Mouse (Mus musculus): ENCODE data around the gene Gng8.

The Gng8 gene

GRCm38 (mm10) chr7:16928341-16928740, 36.8 kb downstream of the Gng8 start:
- no peak for DNase-seq

GRCm38 (mm10) chr7:16930850-16931249, 39.3 kb downstream of the Gng8 start:
- DNase-seq = no peak

DNA sequence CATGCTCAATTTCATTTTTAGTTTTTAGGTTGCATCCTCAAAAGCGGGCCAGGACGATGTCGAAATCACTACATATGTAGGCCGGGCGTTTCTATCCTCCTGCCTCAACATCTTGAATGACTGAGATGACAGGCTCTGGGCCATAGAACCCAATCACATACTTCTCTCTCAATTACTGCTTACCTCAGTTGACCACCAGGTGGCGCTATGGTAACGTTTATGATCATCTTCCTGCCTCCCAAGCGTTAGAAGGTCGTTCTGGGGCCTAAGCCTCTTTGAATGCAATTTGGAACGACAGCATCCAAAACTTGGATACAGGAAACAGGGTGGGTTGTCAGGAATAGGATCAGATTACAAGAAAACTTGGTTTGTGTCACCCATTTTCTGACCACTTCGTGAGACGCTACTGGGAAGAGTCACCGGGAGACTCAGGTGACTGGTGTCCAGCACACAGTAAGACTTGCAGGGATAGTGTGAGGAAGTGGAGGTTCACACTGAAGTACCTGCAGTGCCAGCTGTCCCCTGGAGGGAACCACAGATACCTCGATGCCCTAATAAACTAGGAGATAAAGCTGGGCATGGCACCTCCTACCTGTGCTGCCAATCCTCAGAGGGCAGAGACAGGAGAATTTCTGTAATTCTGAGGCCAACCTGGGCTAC, 40.5 kb downstream of the Gng8 start:
- peak; percentile 88 for DNase-seq

- no peak for DNase-seq
Measured at GRCm38 (mm10) chr7:16932704-16933577, 41.4 kb downstream of the Gng8 start.

- no peak for DNase-seq
Measured at GRCm38 (mm10) chr7:16937312-16937711, 45.7 kb downstream of the Gng8 start.

DNA sequence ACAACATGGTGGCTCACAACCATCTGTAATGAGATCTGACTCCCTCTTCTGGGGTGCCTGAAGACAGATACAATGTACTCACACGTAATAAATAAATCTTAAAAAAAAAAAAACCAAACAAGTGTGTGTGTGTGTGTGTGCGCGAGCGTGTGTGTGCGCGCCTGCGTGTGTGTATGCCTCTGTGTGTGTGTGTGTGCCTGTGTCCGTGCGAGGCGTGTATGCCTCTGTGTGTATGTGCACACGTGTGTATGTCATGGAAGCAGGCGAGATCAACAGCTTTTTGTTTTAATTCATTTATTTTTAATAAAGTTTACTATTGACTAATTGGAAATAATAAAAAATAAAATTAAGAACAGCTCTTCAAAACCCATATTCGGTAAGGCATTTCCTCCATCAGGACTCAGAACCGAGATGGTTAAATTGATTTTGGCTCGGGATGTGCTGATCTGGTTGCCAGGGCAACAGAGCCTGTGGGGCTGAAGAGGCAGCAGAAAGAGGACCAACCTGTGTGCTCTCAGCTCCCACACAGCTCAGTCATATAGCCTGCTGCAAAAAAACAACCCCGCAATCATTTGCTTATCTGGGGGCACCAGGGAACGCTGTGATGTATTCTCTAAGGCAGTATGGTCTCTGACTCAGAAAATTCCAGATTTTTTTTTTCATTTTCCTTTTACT, 46.7 kb downstream of the Gng8 start:
- DNase-seq = peak; percentile 91

DNA sequence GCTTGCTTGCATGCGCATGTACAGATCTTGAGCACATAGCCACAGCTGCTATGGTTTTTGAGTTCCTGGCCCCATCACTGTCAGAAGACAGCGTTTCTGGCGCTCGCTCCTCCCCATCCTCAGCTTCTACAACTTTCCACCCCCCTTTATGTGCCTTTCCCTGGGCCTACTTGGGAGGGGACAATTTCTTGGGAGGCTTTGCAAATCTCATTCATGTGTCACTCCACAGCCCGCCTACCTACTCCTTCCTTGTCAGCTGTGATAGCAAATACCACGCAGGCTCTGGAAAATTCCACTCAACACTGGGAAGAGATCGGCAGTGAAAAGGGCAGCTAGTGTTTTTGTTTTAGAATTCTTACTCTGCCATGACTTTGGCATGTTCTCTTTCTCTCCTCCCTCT, 48.7 kb downstream of the Gng8 start:
- DNase-seq = peak; percentile 83

DNA sequence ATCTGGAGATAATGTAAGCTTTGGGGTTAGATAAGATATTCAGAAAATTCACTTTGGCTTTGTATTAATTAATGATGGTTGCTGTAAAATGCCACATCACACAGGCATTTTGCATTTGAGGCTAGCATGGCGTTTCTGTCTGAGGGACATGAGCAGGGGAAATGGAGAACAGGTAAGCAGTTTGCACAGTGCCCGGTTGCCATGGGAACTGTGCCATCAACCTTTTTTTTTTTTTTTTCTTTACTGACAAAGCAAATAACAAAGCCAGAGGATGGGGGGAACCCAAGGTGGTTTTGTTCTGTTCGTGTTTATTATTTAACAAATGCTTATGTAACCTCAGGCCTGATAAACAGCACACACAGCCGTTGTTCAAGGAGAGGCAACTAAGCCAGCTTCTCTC, 51.3 kb downstream of the Gng8 start:
- DNase-seq = no peak

DNA sequence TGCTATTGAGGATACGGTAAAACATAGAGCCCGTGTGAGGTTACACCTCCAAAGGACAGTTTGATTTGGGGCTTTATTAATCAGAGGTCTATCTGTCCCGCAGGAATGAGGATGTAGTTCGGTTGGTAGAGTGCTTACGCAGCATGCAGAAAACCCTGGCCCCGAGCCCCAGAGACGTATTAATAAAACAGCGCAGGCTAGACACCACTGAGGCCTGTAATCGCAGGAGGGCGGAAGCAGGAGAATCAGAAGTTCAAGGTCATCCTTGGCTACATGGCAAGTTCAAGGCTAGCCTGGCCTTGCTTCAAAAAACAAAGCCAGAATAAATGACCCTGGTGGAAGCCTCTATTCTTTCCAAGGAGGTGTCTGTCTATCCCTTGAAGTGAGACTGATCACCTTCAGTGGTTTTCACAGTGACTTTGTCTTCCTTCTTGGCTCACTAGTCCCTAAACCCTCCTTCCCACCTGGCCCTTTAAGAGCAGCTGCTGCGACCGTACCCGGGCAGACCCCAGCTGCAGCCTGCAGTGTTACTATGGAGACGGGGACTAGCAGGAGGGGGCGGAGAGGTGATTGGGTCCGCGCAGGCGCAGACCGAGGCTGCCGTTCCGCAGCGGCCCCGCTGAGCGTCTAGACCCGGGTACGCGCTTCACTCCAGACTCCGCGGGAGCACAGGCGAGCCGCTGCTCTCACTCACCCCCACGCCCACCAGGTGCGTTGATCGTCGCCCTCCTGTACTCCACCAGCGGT, 52.6 kb downstream of the Gng8 start, which contains the start of gene Pnmal2:
Gene Pnmal2, plus strand, starts transcription at position 622 of the 747 bp plus-strand sequence.
- peak; percentile 92 for DNase-seq

DNA sequence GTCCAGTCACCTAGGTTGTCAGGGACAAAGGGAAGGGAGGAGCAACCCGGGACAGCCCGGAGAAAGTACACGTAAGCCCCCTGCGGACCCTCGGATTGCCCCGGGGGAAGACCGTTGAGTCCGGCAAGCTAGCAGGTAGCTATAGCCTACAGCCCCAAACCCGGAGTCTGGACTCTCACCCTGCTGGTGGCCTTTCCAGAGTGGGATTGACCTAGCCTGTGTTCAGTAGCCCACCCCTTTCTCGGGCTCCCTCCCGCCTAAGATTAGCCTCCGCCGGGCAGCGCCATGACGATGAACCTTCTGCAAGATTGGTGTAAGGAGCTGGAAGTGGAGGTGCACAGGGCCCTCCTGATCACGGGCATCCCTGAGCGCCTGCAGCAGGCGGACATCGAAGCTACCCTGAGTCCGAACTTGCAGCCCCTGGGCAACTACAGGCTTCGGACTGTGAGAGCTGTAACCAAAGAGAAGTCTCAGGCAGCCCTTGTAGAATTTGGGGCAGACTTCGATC, 53.3 kb downstream of the Gng8 start:
- no peak for DNase-seq

Data from layer of hippocampus, adult 9-11 months (tissue).